ENCODE assay signal across 30 mouse cellular contexts in the genomic region with DNA sequence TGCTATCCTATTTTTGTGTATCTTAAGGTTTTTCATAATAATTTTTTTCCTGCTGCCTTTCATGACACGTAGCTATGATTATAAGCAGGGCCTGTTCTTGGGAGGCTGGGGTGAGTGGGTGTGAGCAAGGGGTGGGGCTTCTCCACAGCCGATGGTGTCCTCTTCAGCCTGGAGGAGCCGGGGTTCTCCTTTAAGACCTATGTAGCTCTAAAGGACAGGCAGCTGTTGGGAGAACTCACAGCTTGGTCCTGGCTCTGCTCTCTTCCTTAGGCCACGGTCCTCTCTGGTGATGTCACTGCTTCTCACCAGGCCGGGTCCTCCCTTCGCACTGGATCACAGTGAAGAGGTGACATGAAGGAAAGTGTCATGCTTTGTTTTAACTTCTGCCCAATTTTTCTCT. TPM values are rescaled to one million over a fixed set of nuclear protein-coding genes. Genes with fewer than 3 reads are reported as not detected.
A peak's percentile ranks its signal among the peaks of the same experiment; 100 is the strongest.
DNase-seq lines count a peak whose midpoint lies in the region; ATAC-seq and TF ChIP-seq lines count a peak whose summit lies in the region.
"Had no signal": no experiment of that assay in that cellular context is flagged by ENCODE, and none has a peak within 500 bp of the region (broad histone marks: within the 10 kb centered on the region; RNA-seq: fewer than 3 reads in every experiment).

No protein-coding gene starts in this region.

- H3K36me3 ChIP-seq in embryonic facial prominence, embryonic 14.5 days (ENCODE audit: control insufficient read depth, insufficient read depth, low read length): no peaks in the 10 kb centered on the region
- H3K36me3 ChIP-seq in embryonic facial prominence, embryonic 10.5 days (replicated peaks): no peaks in the 10 kb centered on the region
- H3K36me3 ChIP-seq in limb, embryonic 14.5 days (ENCODE audit: control insufficient read depth, insufficient read depth, low read length): no peaks in the 10 kb centered on the region
- no peaks in the 10 kb centered on the region for H3K36me3 ChIP-seq in limb, embryonic 10.5 days
- H3K36me3 ChIP-seq: embryonic facial prominence, embryonic 12.5 days; embryonic facial prominence, embryonic 15.5 days; forebrain, embryonic 10.5 days; forebrain, embryonic 12.5 days; G1E had no signal

- peak; percentile 32 for DNase-seq in embryonic facial prominence, embryonic 14.5 days (ENCODE audit: low spot score)
- DNase-seq in embryonic facial prominence, embryonic 10.5 days (ENCODE audit: low spot score): no peak
- no peak for DNase-seq in limb, embryonic 14.5 days (ENCODE audit: low spot score)
- no peak for DNase-seq in limb, embryonic 10.5 days (ENCODE audit: low spot score)
- peak; percentile 35 for DNase-seq in R1 (ENCODE audit: low read depth, low spot score)
- peak; percentile 29 for DNase-seq in skeletal muscle tissue, adult 2 months (ENCODE audit: low read depth, low spot score)
- DNase-seq in layer of hippocampus, adult 2 months (ENCODE audit: low spot score in 2 of 2): no peak
- DNase-seq: adrenal gland, adult 2 months; adrenal gland, postnatal 10 days; adrenal gland, postnatal 25 days; B cell, adult 2 months; cerebellum, adult 11 months; cerebellum, adult 18-20 months; cerebellum, adult 8-10 months; cerebellum, adult 9-11 months; cerebellum, postnatal 14 days; cerebellum, postnatal 36 days; embryo, embryonic 11 days had no signal

- no peak overlapping the region for H3K27ac ChIP-seq in embryonic facial prominence, embryonic 14.5 days (replicated peaks; ENCODE audit: low read depth, low read length)
- no peak overlapping the region for H3K27ac ChIP-seq in embryonic facial prominence, embryonic 10.5 days (replicated peaks)
- H3K27ac ChIP-seq in limb, embryonic 14.5 days (replicated peaks; ENCODE audit: low read depth, low read length): no peak overlapping the region
- H3K27ac ChIP-seq in limb, embryonic 10.5 days: no peak overlapping the region
- no peak overlapping the region for H3K27ac ChIP-seq in layer of hippocampus, adult 2 months
- H3K27ac ChIP-seq: embryonic facial prominence, embryonic 12.5 days; embryonic facial prominence, embryonic 15.5 days; forebrain, embryonic 10.5 days; forebrain, embryonic 12.5 days had no signal

- TF ChIP-seq POLR2A in limb, embryonic 14.5 days (IDR thresholded peaks at IDR 0.05; ENCODE audit: borderline replicate concordance, extremely low read depth, insufficient read depth, insufficient read length): no peak

- H3K27me3 ChIP-seq in embryonic facial prominence, embryonic 14.5 days (replicated peaks; ENCODE audit: control insufficient read depth, insufficient read depth, low read length): no peaks in the 10 kb centered on the region; the same call in 1 of the 2 replicates
- H3K27me3 ChIP-seq in embryonic facial prominence, embryonic 10.5 days (replicated peaks; ENCODE audit: low read depth, poor library complexity, severe bottlenecking): 0 out of 2 replicates have a peak, but pooled peaks cover 4% of the 10 kb centered on the region
- H3K27me3 ChIP-seq in limb, embryonic 14.5 days (ENCODE audit: control insufficient read depth, insufficient read depth, low read length): no peaks in the 10 kb centered on the region
- H3K27me3 ChIP-seq in limb, embryonic 10.5 days (ENCODE audit: low read depth, poor library complexity, severe bottlenecking): no peaks in the 10 kb centered on the region
- H3K27me3 ChIP-seq: CH12.LX; embryonic facial prominence, embryonic 12.5 days; embryonic facial prominence, embryonic 15.5 days; forebrain, embryonic 12.5 days; Patski had no signal

- peaks cover 3% of the 10 kb centered on the region; the same call in 1 of the 2 replicates for H3K4me1 ChIP-seq in embryonic facial prominence, embryonic 14.5 days (ENCODE audit: control insufficient read depth, insufficient read depth, low read length)
- H3K4me1 ChIP-seq in embryonic facial prominence, embryonic 10.5 days: peaks cover 2% of the 10 kb centered on the region; the same call in 1 of the 2 replicates
- no peaks in the 10 kb centered on the region for H3K4me1 ChIP-seq in limb, embryonic 14.5 days (ENCODE audit: control insufficient read depth, insufficient read depth, low read length)
- no peaks in the 10 kb centered on the region for H3K4me1 ChIP-seq in limb, embryonic 10.5 days

- WGBS in embryonic facial prominence, embryonic 14.5 days: 62% methylated on average over 6 of the region's 6 CpGs
- 72% methylated on average over 6 of the region's 6 CpGs for WGBS in embryonic facial prominence, embryonic 10.5 days
- WGBS in limb, embryonic 14.5 days: 57% methylated on average over 6 of the region's 6 CpGs
- 62% methylated on average over 6 of the region's 6 CpGs for WGBS in limb, embryonic 10.5 days

- H3K9me3 ChIP-seq in embryonic facial prominence, embryonic 14.5 days (ENCODE audit: control insufficient read depth, low read length): no peaks in the 10 kb centered on the region
- no peaks in the 10 kb centered on the region for H3K9me3 ChIP-seq in embryonic facial prominence, embryonic 10.5 days
- H3K9me3 ChIP-seq in limb, embryonic 14.5 days (ENCODE audit: control insufficient read depth, low read length): no peaks in the 10 kb centered on the region
- no peaks in the 10 kb centered on the region for H3K9me3 ChIP-seq in limb, embryonic 10.5 days (replicated peaks)
- H3K9me3 ChIP-seq: embryonic facial prominence, embryonic 12.5 days; embryonic facial prominence, embryonic 15.5 days; forebrain, embryonic 10.5 days; forebrain, embryonic 12.5 days; G1E had no signal

- ATAC-seq in embryonic facial prominence, embryonic 14.5 days (ENCODE audit: low read depth): no peak; the same call in 1 of the 2 replicates
- ATAC-seq in limb, embryonic 14.5 days (ENCODE audit: low FRiP score, low read depth): peak; percentile 59; the same call in 1 of the 2 replicates
- ATAC-seq: CD4-positive, CD25-positive, alpha-beta regulatory T cell, adult 4 months; forebrain, embryonic 14.5 days; forebrain, embryonic 16.5 days; Patski had no signal

- no peak overlapping the region for H3K9ac ChIP-seq in embryonic facial prominence, embryonic 14.5 days (ENCODE audit: low read depth, low read length)
- H3K9ac ChIP-seq in limb, embryonic 14.5 days (ENCODE audit: low read depth, low read length, severe bottlenecking): no peak overlapping the region
- H3K9ac ChIP-seq: embryonic facial prominence, embryonic 12.5 days; embryonic facial prominence, embryonic 15.5 days; forebrain, embryonic 12.5 days had no signal

- no peak overlapping the region for H3K4me3 ChIP-seq in embryonic facial prominence, embryonic 14.5 days (ENCODE audit: low read depth, low read length)
- H3K4me3 ChIP-seq in embryonic facial prominence, embryonic 10.5 days: no peak overlapping the region
- no peak overlapping the region for H3K4me3 ChIP-seq in limb, embryonic 14.5 days (replicated peaks; ENCODE audit: low read length)
- H3K4me3 ChIP-seq in limb, embryonic 10.5 days: no peak overlapping the region
- no peak overlapping the region for H3K4me3 ChIP-seq in layer of hippocampus, adult 2 months
- H3K4me3 ChIP-seq: embryonic facial prominence, embryonic 12.5 days; embryonic facial prominence, embryonic 15.5 days; erythroblast, embryonic 14.5 days; forebrain, embryonic 10.5 days; forebrain, embryonic 12.5 days had no signal

- no peak for TF ChIP-seq CTCF in layer of hippocampus, adult 2 months (conservative IDR thresholded peaks at IDR 0.05)

- H3K4me2 ChIP-seq in embryonic facial prominence, embryonic 14.5 days (ENCODE audit: low read depth, low read length): no peak overlapping the region
- no peak overlapping the region for H3K4me2 ChIP-seq in limb, embryonic 14.5 days (replicated peaks; ENCODE audit: low read depth, low read length, severe bottlenecking)
- H3K4me2 ChIP-seq: embryonic facial prominence, embryonic 12.5 days; embryonic facial prominence, embryonic 15.5 days; forebrain, embryonic 12.5 days had no signal

RNA-seq across cellular contexts. Expression of a gene that starts 58.8 kb away (rescaled TPM):
- polyA plus RNA-seq in embryonic facial prominence, embryonic 14.5 days (2014; fragmentation: Nextera tagmentation; extraction: Ambion mirVana): 10.4 and 11.2 TPM in 2 replicates
- polyA plus RNA-seq in embryonic facial prominence, embryonic 10.5 days (2016; fragmentation: Nextera tagmentation; extraction: Ambion mirVana): 17.9 and 19.6 TPM in 2 replicates
- polyA plus RNA-seq in limb, embryonic 14.5 days (2012; rRNA removed): 27.5 and 37.0 TPM in 2 replicates
- 8.7 and 11.4 TPM in 2 replicates for polyA plus RNA-seq in limb, embryonic 14.5 days (2014; fragmentation: Nextera tagmentation; extraction: Ambion mirVana)
- polyA plus RNA-seq in limb, embryonic 10.5 days (2016; fragmentation: Nextera tagmentation; extraction: Ambion mirVana): 33.7 and 48.4 TPM in 2 replicates
- total RNA-seq in layer of hippocampus, adult 2 months (2021): 10 to 100 TPM; 96.6 to 99.5 TPM
- total RNA-seq: adrenal gland, adult 2 months; adrenal gland, postnatal 25 days; common myeloid progenitor, adult 5-6 weeks had no signal
- polyA plus RNA-seq: adrenal gland, adult 2 months; CD4-positive, CD25-positive, alpha-beta regulatory T cell, adult 4 months had no signal

Comparison
In these comparisons a context has a peak if more than half of its experiments do, and no peak if none do; other contexts are left out.
1. DNase-seq: peak in embryonic facial prominence, embryonic 14.5 days (single experiment), R1 (single experiment) and skeletal muscle tissue, adult 2 months (single experiment); none in embryonic facial prominence, embryonic 10.5 days (single experiment), limb, embryonic 14.5 days (single experiment), limb, embryonic 10.5 days (single experiment) and layer of hippocampus, adult 2 months (0 of 2).